Mouse (Mus musculus): ENCODE measurements around the gene Gm49711. TPM values are rescaled to one million over a fixed set of nuclear protein-coding genes. Genes with fewer than 3 reads are reported as not detected.

The Gm49711 gene
- polyA plus RNA-seq, 1 experiment = not detected

DNA sequence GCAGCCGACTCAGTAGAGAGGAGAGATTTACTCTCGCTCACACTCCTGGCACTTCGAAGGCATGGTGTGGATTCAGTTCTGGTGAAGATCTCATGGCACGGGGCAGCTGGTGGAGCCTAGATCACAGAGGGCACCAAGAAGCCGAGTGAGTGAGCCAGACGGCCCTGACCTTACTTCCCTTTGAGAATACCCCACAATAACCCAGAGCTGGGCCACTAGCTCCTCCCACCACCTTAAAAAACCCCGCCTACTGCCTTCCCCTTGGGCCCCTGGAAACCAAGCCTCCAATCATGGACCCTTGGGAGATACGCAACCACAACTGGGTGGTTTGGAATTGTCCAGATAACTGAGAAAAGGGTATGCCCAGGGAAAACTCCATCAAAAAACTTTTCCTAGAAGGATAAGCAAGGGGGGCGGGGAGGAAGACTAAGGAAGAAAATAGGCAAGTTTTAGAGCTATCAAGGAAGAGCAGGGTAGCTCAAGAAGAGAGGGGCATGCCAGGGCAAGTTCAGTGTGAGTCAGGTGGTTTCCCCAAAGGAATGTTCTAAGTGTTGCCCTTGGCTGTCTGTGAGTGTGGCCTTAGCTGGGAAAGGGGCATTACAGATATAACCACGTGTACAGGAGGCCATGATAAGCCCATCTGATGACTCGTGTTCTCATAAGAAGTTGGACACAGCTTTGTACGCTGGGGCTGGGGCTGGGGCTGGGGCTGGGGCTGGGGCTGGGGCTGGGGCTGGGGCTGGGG, 36.3 kb upstream of the Gm49711 start:
- Histone ChIP-seq H3K4me2 (ENCODE audit: low read depth) (no peak overlapping the region), H3K36me3 (ENCODE audit: control insufficient read depth, insufficient read depth) (no peaks in the 10 kb centered on the region), H3ac (ENCODE audit: control insufficient read depth, insufficient read length) (no peak overlapping the region), H3K4me3 (no peak overlapping the region), H3K79me2 (ENCODE audit: control insufficient read depth, insufficient read depth) (no peaks in the 10 kb centered on the region), H3K27me3 (ENCODE audit: control insufficient read depth, insufficient read depth, insufficient read length) (no peaks in the 10 kb centered on the region)
- no peak for TF ChIP-seq SRF (IDR thresholded peaks at IDR 0.05; ENCODE audit: control insufficient read depth, insufficient read length, low read depth)
- TF ChIP-seq POLR2AphosphoS2 (IDR thresholded peaks at IDR 0.05; ENCODE audit: insufficient read length, low read depth) = no peak
- no peak for TF ChIP-seq MYOG (IDR thresholded peaks at IDR 0.05; ENCODE audit: control insufficient read depth in 1 of 3, insufficient read depth in 1 of 3, insufficient read length in 2 of 3, low read depth in 2 of 3)
- TF ChIP-seq TCF3 (IDR thresholded peaks at IDR 0.05; ENCODE audit: insufficient read length, low read depth) = no peak
- TF ChIP-seq USF1 (IDR thresholded peaks at IDR 0.05; ENCODE audit: low read depth) = no peak
- TF ChIP-seq REST (IDR thresholded peaks at IDR 0.05; ENCODE audit: insufficient read depth, insufficient read length) = no peak
- TF ChIP-seq CEBPB (IDR thresholded peaks at IDR 0.05; ENCODE audit: insufficient read depth, poor library complexity, severe bottlenecking) = no peak
- TF ChIP-seq MYOD1 (IDR thresholded peaks at IDR 0.05; ENCODE audit: control insufficient read depth in 1 of 3, insufficient read length in 2 of 3, low read depth in 2 of 3) = no peak
- TF ChIP-seq POLR2A (IDR thresholded peaks at IDR 0.05; ENCODE audit: insufficient read length, low read depth) = no peak
- no peak for TF ChIP-seq MAX (IDR thresholded peaks at IDR 0.05; ENCODE audit: low read depth)

DNA sequence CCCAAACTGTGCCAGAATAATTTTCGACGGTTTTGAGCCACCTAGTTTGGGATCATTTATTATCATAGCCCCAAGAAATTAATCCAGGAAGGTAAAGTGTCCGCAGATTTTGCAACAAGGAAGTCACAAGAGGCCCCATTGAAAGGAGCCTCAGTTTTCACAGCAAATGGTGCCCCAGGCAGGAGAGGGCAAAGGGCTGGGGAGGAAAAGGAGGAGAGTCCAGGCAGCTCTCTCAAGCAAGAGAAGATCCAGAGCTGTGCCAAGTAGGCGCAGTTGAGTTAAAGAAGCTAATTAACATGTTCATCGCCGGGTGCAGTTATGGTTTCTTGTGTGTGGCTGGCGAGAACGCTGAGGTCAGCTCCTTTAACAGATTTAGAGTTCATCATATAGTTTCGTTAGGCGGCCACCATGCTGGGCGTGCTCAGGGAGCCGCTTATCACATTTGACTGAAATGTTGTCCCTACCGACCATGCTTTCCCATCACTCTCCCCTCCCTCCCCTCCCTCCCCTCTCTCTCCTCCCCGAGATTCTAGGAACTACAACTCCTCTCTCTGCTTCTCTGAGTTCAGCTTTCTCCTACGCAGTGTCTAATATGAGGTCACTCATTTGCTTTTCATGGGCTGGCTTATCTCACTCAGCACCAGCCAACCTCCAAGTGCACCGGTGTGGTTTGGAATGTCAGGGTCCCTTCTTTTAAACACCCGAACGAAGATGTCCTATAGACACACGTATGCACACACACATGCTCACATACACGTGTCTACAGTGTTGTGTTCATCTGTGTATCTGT, 35.4 kb upstream of the Gm49711 start:
- no peak overlapping the region for H3ac ChIP-seq (ENCODE audit: control insufficient read depth, insufficient read length)
- no peaks in the 10 kb centered on the region for H3K79me2 ChIP-seq (ENCODE audit: control insufficient read depth, insufficient read depth)
- no peak overlapping the region for H3K4me3 ChIP-seq
- H3K36me3 ChIP-seq (ENCODE audit: control insufficient read depth, insufficient read depth) = no peaks in the 10 kb centered on the region
- no peaks in the 10 kb centered on the region for H3K27me3 ChIP-seq (ENCODE audit: control insufficient read depth, insufficient read depth, insufficient read length)
- H3K4me2 ChIP-seq (ENCODE audit: low read depth) = no peak overlapping the region
- no peak for TF ChIP-seq TCF3 (IDR thresholded peaks at IDR 0.05; ENCODE audit: insufficient read length, low read depth)
- TF ChIP-seq REST (IDR thresholded peaks at IDR 0.05; ENCODE audit: insufficient read depth, insufficient read length) = no peak
- no peak for TF ChIP-seq POLR2A (IDR thresholded peaks at IDR 0.05; ENCODE audit: insufficient read length, low read depth)
- no peak for TF ChIP-seq SRF (IDR thresholded peaks at IDR 0.05; ENCODE audit: control insufficient read depth, insufficient read length, low read depth)
- TF ChIP-seq TCF12 (IDR thresholded peaks at IDR 0.05; ENCODE audit: insufficient read depth, poor library complexity, severe bottlenecking) = no peak

DNA sequence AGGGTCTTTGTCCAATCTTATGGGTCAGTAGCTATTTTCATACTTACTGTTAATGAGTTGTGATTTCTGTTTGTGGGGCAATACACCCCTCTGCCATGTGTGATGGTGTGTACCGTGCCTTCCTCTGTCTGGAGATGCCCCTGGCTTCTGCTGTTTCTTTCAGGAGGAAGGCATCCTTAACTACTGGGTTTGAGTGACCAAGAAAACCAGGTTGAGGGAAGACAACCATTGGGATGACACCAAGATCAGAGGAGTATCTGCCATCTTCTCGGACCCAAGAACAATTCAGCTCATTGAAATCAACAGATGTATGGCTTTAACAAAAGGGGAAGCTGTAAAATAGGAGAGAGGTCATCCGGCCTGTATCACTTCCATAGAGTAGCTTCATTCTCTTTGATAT, 24.8 kb upstream of the Gm49711 start:
- Histone ChIP-seq H3K27me3 (ENCODE audit: control insufficient read depth, insufficient read depth, insufficient read length) (no peaks in the 10 kb centered on the region), H3K79me2 (ENCODE audit: control insufficient read depth, insufficient read depth) (no peaks in the 10 kb centered on the region), H3K4me2 (ENCODE audit: low read depth) (no peak overlapping the region), H3K36me3 (ENCODE audit: control insufficient read depth, insufficient read depth) (no peaks in the 10 kb centered on the region), H3K4me3 (no peak overlapping the region), H3ac (ENCODE audit: control insufficient read depth, insufficient read length) (no peak overlapping the region)
- TF ChIP-seq TCF3 (IDR thresholded peaks at IDR 0.05; ENCODE audit: insufficient read length, low read depth) = no peak

DNA sequence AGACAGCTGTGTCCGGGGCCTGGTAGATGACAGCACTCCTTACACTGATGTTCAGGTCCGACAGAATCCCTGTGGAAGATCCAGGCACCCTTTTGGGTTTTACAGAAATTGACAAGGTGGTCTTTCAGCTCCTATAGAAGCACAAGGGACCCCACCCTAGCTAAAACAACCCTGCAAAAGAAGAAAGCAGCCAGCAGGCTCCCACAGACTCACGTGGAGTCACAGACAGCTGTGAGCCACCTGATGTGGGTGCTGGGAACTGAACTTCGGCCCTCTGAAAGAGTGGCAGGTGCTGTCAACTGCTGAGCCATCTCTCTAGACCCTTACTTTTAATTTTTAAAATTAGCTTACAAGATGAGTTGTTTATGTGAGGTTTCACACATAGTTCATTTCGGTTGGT, 23.4 kb upstream of the Gm49711 start:
- no peaks in the 10 kb centered on the region for H3K79me2 ChIP-seq (ENCODE audit: control insufficient read depth, insufficient read depth)
- H3ac ChIP-seq (ENCODE audit: control insufficient read depth, insufficient read length) = no peak overlapping the region
- no peaks in the 10 kb centered on the region for H3K36me3 ChIP-seq (ENCODE audit: control insufficient read depth, insufficient read depth)
- no peaks in the 10 kb centered on the region for H3K27me3 ChIP-seq (ENCODE audit: control insufficient read depth, insufficient read depth, insufficient read length)
- H3K4me3 ChIP-seq = no peak overlapping the region
- no peak overlapping the region for H3K4me2 ChIP-seq (ENCODE audit: low read depth)
- no peak for TF ChIP-seq POLR2A (IDR thresholded peaks at IDR 0.05; ENCODE audit: insufficient read length, low read depth)
- no peak for TF ChIP-seq MYOD1 (IDR thresholded peaks at IDR 0.05; ENCODE audit: control insufficient read depth in 1 of 3, insufficient read length in 2 of 3, low read depth in 2 of 3)
- TF ChIP-seq TCF12 (IDR thresholded peaks at IDR 0.05; ENCODE audit: insufficient read depth, poor library complexity, severe bottlenecking) = no peak
- TF ChIP-seq E2F4 (IDR thresholded peaks at IDR 0.05; ENCODE audit: insufficient read depth) = no peak
- no peak for TF ChIP-seq POLR2AphosphoS2 (IDR thresholded peaks at IDR 0.05; ENCODE audit: insufficient read length, low read depth)
- no peak for TF ChIP-seq REST (IDR thresholded peaks at IDR 0.05; ENCODE audit: insufficient read depth, insufficient read length)
- TF ChIP-seq CEBPB (IDR thresholded peaks at IDR 0.05; ENCODE audit: insufficient read depth, poor library complexity, severe bottlenecking) = no peak
- TF ChIP-seq MYOG (IDR thresholded peaks at IDR 0.05; ENCODE audit: control insufficient read depth in 1 of 3, insufficient read depth in 1 of 3, insufficient read length in 2 of 3, low read depth in 2 of 3) = no peak
- no peak for TF ChIP-seq MAX (IDR thresholded peaks at IDR 0.05; ENCODE audit: low read depth)
- no peak for TF ChIP-seq USF1 (IDR thresholded peaks at IDR 0.05; ENCODE audit: low read depth)
- no peak for TF ChIP-seq SRF (IDR thresholded peaks at IDR 0.05; ENCODE audit: control insufficient read depth, insufficient read length, low read depth)
- TF ChIP-seq TCF3 (IDR thresholded peaks at IDR 0.05; ENCODE audit: insufficient read length, low read depth) = no peak

DNA sequence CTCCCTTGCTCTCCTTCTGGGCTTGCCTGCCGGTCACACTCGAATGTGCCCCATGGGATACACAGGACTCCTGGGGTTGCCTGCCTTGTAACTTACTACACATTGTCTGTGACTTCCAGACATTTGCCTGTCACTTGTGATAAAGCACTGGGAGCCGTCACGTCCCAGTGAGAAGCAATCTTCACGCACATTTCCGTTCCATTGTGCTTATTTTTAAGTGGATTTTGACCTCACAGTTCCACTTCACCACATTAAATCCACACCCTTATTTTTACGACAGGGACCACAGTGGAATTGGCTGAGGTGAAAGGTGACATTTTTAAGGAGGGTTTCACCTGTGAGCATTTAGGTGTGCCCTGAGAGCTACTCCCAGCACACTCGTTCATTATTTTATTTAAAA, 21.4 kb upstream of the Gm49711 start:
- H3K4me3 ChIP-seq = no peak overlapping the region
- TF ChIP-seq MAX (IDR thresholded peaks at IDR 0.05; ENCODE audit: low read depth) (no peak), TCF12 (IDR thresholded peaks at IDR 0.05; ENCODE audit: insufficient read depth, poor library complexity, severe bottlenecking) (no peak), CEBPB (IDR thresholded peaks at IDR 0.05; ENCODE audit: insufficient read depth, poor library complexity, severe bottlenecking) (no peak), REST (IDR thresholded peaks at IDR 0.05; ENCODE audit: insufficient read depth, insufficient read length) (no peak), E2F4 (IDR thresholded peaks at IDR 0.05; ENCODE audit: insufficient read depth) (no peak), POLR2A (IDR thresholded peaks at IDR 0.05; ENCODE audit: insufficient read length, low read depth) (no peak), MYOG (IDR thresholded peaks at IDR 0.05; ENCODE audit: control insufficient read depth in 1 of 3, insufficient read depth in 1 of 3, insufficient read length in 2 of 3, low read depth in 2 of 3) (no peak), SRF (IDR thresholded peaks at IDR 0.05; ENCODE audit: control insufficient read depth, insufficient read length, low read depth) (no peak), USF1 (IDR thresholded peaks at IDR 0.05; ENCODE audit: low read depth) (no peak), MYOD1 (IDR thresholded peaks at IDR 0.05; ENCODE audit: control insufficient read depth in 1 of 3, insufficient read length in 2 of 3, low read depth in 2 of 3) (no peak), TCF3 (IDR thresholded peaks at IDR 0.05; ENCODE audit: insufficient read length, low read depth) (no peak)
- no peaks in the 10 kb centered on the region for H3K79me2 ChIP-seq (ENCODE audit: control insufficient read depth, insufficient read depth)
- H3K36me3 ChIP-seq (ENCODE audit: control insufficient read depth, insufficient read depth) = no peaks in the 10 kb centered on the region
- no peak overlapping the region for H3K4me2 ChIP-seq (ENCODE audit: low read depth)
- no peaks in the 10 kb centered on the region for H3K27me3 ChIP-seq (ENCODE audit: control insufficient read depth, insufficient read depth, insufficient read length)
- no peak overlapping the region for H3ac ChIP-seq (ENCODE audit: control insufficient read depth, insufficient read length)

Data from myocyte (in vitro differentiated cells).